Mouse (Mus musculus): ENCODE measurements around the gene 4930407I10Rik. TPM values are rescaled to one million over a fixed set of nuclear protein-coding genes. Genes with fewer than 3 reads are reported as not detected.

4930407I10Rik gene
- polyA plus RNA-seq (2015; fragmentation: Nextera tagmentation; extraction: Ambion mirVana): not detected in 2 replicates

GRCm38 (mm10) chr15:82058719-82059201 lies at the start of gene 4930407I10Rik:
Gene 4930407I10Rik, plus strand, starts transcription at chr15:82059151.
- no peak within 1 kb of the TSS for H3K4me3 ChIP-seq (ENCODE audit: low read depth, low read length)
- H3K4me1 ChIP-seq (ENCODE audit: control insufficient read depth, insufficient read depth, low read length): no peaks in the 10 kb centered on the region
- WGBS: 82% methylated on average over 1 of the region's 1 CpGs
- no peak within 1 kb of the TSS for H3K27ac ChIP-seq (ENCODE audit: low read length)
- no peaks in the 10 kb centered on the region for H3K36me3 ChIP-seq (ENCODE audit: control insufficient read depth, insufficient read depth, low read length)
- no peak within 1 kb of the TSS for H3K4me2 ChIP-seq (ENCODE audit: low read length)
- H3K27me3 ChIP-seq (ENCODE audit: control insufficient read depth, insufficient read depth, low read depth, low read length): peaks cover 4% of the 10 kb centered on the region; the same call in 1 of the 2 replicates
- H3K9me3 ChIP-seq (replicated peaks; ENCODE audit: control insufficient read depth, low read length, poor library complexity, severe bottlenecking): no peaks in the 10 kb centered on the region
- no peak for ATAC-seq
- no peak within 1 kb of the TSS for H3K9ac ChIP-seq (ENCODE audit: low read depth, low read length)

- Histone ChIP-seq H3K9me3 (replicated peaks; ENCODE audit: control insufficient read depth, low read length, poor library complexity, severe bottlenecking) (no peaks in the 10 kb centered on the region), H3K9ac (ENCODE audit: low read depth, low read length) (no peak overlapping the region), H3K4me1 (ENCODE audit: control insufficient read depth, insufficient read depth, low read length) (peaks cover 15% of the 10 kb centered on the region), H3K4me3 (ENCODE audit: low read depth, low read length) (no peak overlapping the region), H3K4me2 (ENCODE audit: low read length) (no peak overlapping the region), H3K27me3 (ENCODE audit: control insufficient read depth, insufficient read depth, low read depth, low read length) (no peaks in the 10 kb centered on the region), H3K36me3 (ENCODE audit: control insufficient read depth, insufficient read depth, low read length) (no peaks in the 10 kb centered on the region), H3K27ac (ENCODE audit: low read length) (no peak overlapping the region)
- 96% methylated on average over 6 of the region's 6 CpGs for WGBS
- no peak for ATAC-seq
Observed at GRCm38 (mm10) chr15:82011947-82012346, 47.0 kb upstream of the 4930407I10Rik start.

- peak overlapping the region; percentile 89 for H3K9ac ChIP-seq (ENCODE audit: low read depth, low read length)
- peaks cover 19% of the 10 kb centered on the region for H3K4me1 ChIP-seq (ENCODE audit: control insufficient read depth, insufficient read depth, low read length)
- peak overlapping the region; percentile 83 for H3K4me3 ChIP-seq (ENCODE audit: low read depth, low read length)
- WGBS: 15% methylated on average over 9 of the region's 9 CpGs
- H3K4me2 ChIP-seq (ENCODE audit: low read length): peak overlapping the region; percentile 84
- H3K27ac ChIP-seq (ENCODE audit: low read length): no peak overlapping the region; the same call in 1 of the 2 replicates
- H3K9me3 ChIP-seq (replicated peaks; ENCODE audit: control insufficient read depth, low read length, poor library complexity, severe bottlenecking): no peaks in the 10 kb centered on the region
- H3K36me3 ChIP-seq (ENCODE audit: control insufficient read depth, insufficient read depth, low read length): peaks cover 4% of the 10 kb centered on the region; the same call in 1 of the 2 replicates
- no peaks in the 10 kb centered on the region for H3K27me3 ChIP-seq (ENCODE audit: control insufficient read depth, insufficient read depth, low read depth, low read length)
- ATAC-seq: no peak
Observed at GRCm38 (mm10) chr15:82014745-82015391, 44.1 kb upstream of the 4930407I10Rik start.

- peak overlapping the region; percentile 81 for H3K27ac ChIP-seq (ENCODE audit: low read length)
- H3K9ac ChIP-seq (ENCODE audit: low read depth, low read length): peak overlapping the region; percentile 89
- H3K27me3 ChIP-seq (ENCODE audit: control insufficient read depth, insufficient read depth, low read depth, low read length): no peaks in the 10 kb centered on the region
- H3K4me2 ChIP-seq (ENCODE audit: low read length): peak overlapping the region; percentile 84
- H3K36me3 ChIP-seq (ENCODE audit: control insufficient read depth, insufficient read depth, low read length): peaks cover 5% of the 10 kb centered on the region; the same call in 1 of the 2 replicates
- H3K9me3 ChIP-seq (replicated peaks; ENCODE audit: control insufficient read depth, low read length, poor library complexity, severe bottlenecking): no peaks in the 10 kb centered on the region
- ATAC-seq: peak; percentile 19; the same call in 1 of the 2 replicates
- under 1% methylated on average over 39 of the region's 39 CpGs for WGBS
- H3K4me3 ChIP-seq (ENCODE audit: low read depth, low read length): peak overlapping the region; percentile 83
- peaks cover 19% of the 10 kb centered on the region for H3K4me1 ChIP-seq (ENCODE audit: control insufficient read depth, insufficient read depth, low read length)
Observed at GRCm38 (mm10) chr15:82015392-82016100, 43.4 kb upstream of the 4930407I10Rik start.

- H3K4me1 ChIP-seq (ENCODE audit: control insufficient read depth, insufficient read depth, low read length): peaks cover 19% of the 10 kb centered on the region
- under 1% methylated on average over 53 of the region's 53 CpGs for WGBS
Observed at GRCm38 (mm10) chr15:82016101-82016808, 42.7 kb upstream of the 4930407I10Rik start.

GRCm38 (mm10) chr15:82016830-82017229 lies 42.1 kb upstream of the 4930407I10Rik start:
- H3K36me3 ChIP-seq (ENCODE audit: control insufficient read depth, insufficient read depth, low read length): peaks cover 5% of the 10 kb centered on the region; the same call in 1 of the 2 replicates

More at GRCm38 (mm10) chr15:82016101-82016808, 42.7 kb upstream of the 4930407I10Rik start:
- H3K4me3 ChIP-seq (ENCODE audit: low read depth, low read length): peak overlapping the region; percentile 83
- H3K27ac ChIP-seq (ENCODE audit: low read length): peak overlapping the region; percentile 81
- no peaks in the 10 kb centered on the region for H3K27me3 ChIP-seq (ENCODE audit: control insufficient read depth, insufficient read depth, low read depth, low read length)
- H3K4me2 ChIP-seq (ENCODE audit: low read length): peak overlapping the region; percentile 84
- peak overlapping the region; percentile 89 for H3K9ac ChIP-seq (ENCODE audit: low read depth, low read length)
- peak; percentile 97 for ATAC-seq
- H3K36me3 ChIP-seq (ENCODE audit: control insufficient read depth, insufficient read depth, low read length): peaks cover 5% of the 10 kb centered on the region; the same call in 1 of the 2 replicates
- H3K9me3 ChIP-seq (replicated peaks; ENCODE audit: control insufficient read depth, low read length, poor library complexity, severe bottlenecking): no peaks in the 10 kb centered on the region

GRCm38 (mm10) chr15:82017461-82017860 lies 41.5 kb upstream of the 4930407I10Rik start:
- Histone ChIP-seq H3K36me3 (ENCODE audit: control insufficient read depth, insufficient read depth, low read length) (peaks cover 5% of the 10 kb centered on the region; the same call in 1 of the 2 replicates), H3K4me2 (ENCODE audit: low read length) (no peak overlapping the region; the same call in 1 of the 2 replicates), H3K4me3 (ENCODE audit: low read depth, low read length) (no peak overlapping the region), H3K27ac (ENCODE audit: low read length) (no peak overlapping the region), H3K9me3 (replicated peaks; ENCODE audit: control insufficient read depth, low read length, poor library complexity, severe bottlenecking) (no peaks in the 10 kb centered on the region), H3K4me1 (ENCODE audit: control insufficient read depth, insufficient read depth, low read length) (peaks cover 19% of the 10 kb centered on the region), H3K9ac (ENCODE audit: low read depth, low read length) (no peak overlapping the region), H3K27me3 (ENCODE audit: control insufficient read depth, insufficient read depth, low read depth, low read length) (no peaks in the 10 kb centered on the region)
- ATAC-seq: no peak
- 71% methylated on average over 4 of the region's 4 CpGs for WGBS

More at GRCm38 (mm10) chr15:82016830-82017229, 42.1 kb upstream of the 4930407I10Rik start:
- H3K4me1 ChIP-seq (ENCODE audit: control insufficient read depth, insufficient read depth, low read length): peaks cover 19% of the 10 kb centered on the region
- peak overlapping the region; percentile 47 for H3K27ac ChIP-seq (ENCODE audit: low read length)
- WGBS: 14% methylated on average over 6 of the region's 6 CpGs
- 0 out of 2 replicates have a peak, but pooled peaks have one; percentile 0 for ATAC-seq
- no peaks in the 10 kb centered on the region for H3K27me3 ChIP-seq (ENCODE audit: control insufficient read depth, insufficient read depth, low read depth, low read length)
- H3K9me3 ChIP-seq (replicated peaks; ENCODE audit: control insufficient read depth, low read length, poor library complexity, severe bottlenecking): no peaks in the 10 kb centered on the region
- peak overlapping the region; percentile 75 for H3K9ac ChIP-seq (ENCODE audit: low read depth, low read length)
- peak overlapping the region; percentile 83 for H3K4me3 ChIP-seq (ENCODE audit: low read depth, low read length)
- H3K4me2 ChIP-seq (ENCODE audit: low read length): peak overlapping the region; percentile 82

GRCm38 (mm10) chr15:82019288-82019687 lies 39.7 kb upstream of the 4930407I10Rik start:
- 88% methylated on average over 3 of the region's 3 CpGs for WGBS
- no peak overlapping the region for H3K27ac ChIP-seq (ENCODE audit: low read length)
- H3K9ac ChIP-seq (ENCODE audit: low read depth, low read length): no peak overlapping the region
- peaks cover 14% of the 10 kb centered on the region for H3K4me1 ChIP-seq (ENCODE audit: control insufficient read depth, insufficient read depth, low read length)
- no peak overlapping the region for H3K4me2 ChIP-seq (ENCODE audit: low read length)
- no peak for ATAC-seq
- H3K27me3 ChIP-seq (ENCODE audit: control insufficient read depth, insufficient read depth, low read depth, low read length): no peaks in the 10 kb centered on the region
- no peaks in the 10 kb centered on the region for H3K9me3 ChIP-seq (replicated peaks; ENCODE audit: control insufficient read depth, low read length, poor library complexity, severe bottlenecking)
- H3K4me3 ChIP-seq (ENCODE audit: low read depth, low read length): no peak overlapping the region
- peaks cover 11% of the 10 kb centered on the region; the same call in 1 of the 2 replicates for H3K36me3 ChIP-seq (ENCODE audit: control insufficient read depth, insufficient read depth, low read length)

Measured in midbrain, embryonic 16.5 days (tissue).